Comparison of ENCODE assay signal across 11 mouse cellular contexts in the genomic region with DNA sequence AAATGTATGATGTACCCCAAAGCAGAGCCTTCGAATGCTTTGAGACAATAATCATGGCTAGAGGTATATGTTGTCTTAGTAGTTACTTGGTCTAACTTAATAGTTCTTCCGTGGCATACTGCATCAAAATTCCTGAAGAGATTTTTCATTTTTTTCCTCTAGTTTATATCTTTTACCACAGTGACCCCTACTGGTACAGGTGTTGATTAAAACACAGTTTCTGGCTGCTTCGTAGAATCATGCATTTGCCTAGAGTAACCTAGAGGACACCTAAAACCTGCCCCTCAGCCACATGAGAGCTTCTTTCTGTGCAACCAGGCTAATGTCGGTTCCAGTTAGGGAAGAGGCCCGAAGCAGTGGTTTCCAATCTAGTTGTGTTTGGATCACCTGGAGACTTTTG. TPM values are rescaled to one million over a fixed set of nuclear protein-coding genes. Genes with fewer than 3 reads are reported as not detected.
DNase-seq lines count a peak whose midpoint lies in the region; ATAC-seq and TF ChIP-seq lines count a peak whose summit lies in the region.
"Had no signal": no experiment of that assay in that cellular context is flagged by ENCODE, and none has a peak within 500 bp of the region (broad histone marks: within the 10 kb centered on the region; RNA-seq: fewer than 3 reads in every experiment).

No protein-coding gene starts in this region.

- no peaks in the 10 kb centered on the region for H3K9me3 ChIP-seq in forebrain, postnatal 0 days (ENCODE audit: low read length)
- no peaks in the 10 kb centered on the region for H3K9me3 ChIP-seq in forebrain, embryonic 10.5 days
- no peaks in the 10 kb centered on the region for H3K9me3 ChIP-seq in limb, embryonic 14.5 days (ENCODE audit: control insufficient read depth, low read length)
- H3K9me3 ChIP-seq in limb, embryonic 10.5 days (replicated peaks), result no peaks in the 10 kb centered on the region
- H3K9me3 ChIP-seq: embryonic facial prominence, embryonic 13.5 days; liver, embryonic 15.5 days had no signal

- H3K4me1 ChIP-seq in forebrain, postnatal 0 days (ENCODE audit: insufficient read depth), result no peaks in the 10 kb centered on the region
- H3K4me1 ChIP-seq in forebrain, embryonic 10.5 days, result peaks cover 7% of the 10 kb centered on the region; the same call in 1 of the 2 replicates
- H3K4me1 ChIP-seq in limb, embryonic 14.5 days (ENCODE audit: control insufficient read depth, insufficient read depth, low read length), result 0 out of 2 replicates have a peak, but pooled peaks cover 3% of the 10 kb centered on the region
- no peaks in the 10 kb centered on the region for H3K4me1 ChIP-seq in limb, embryonic 10.5 days
- H3K4me1 ChIP-seq: embryonic facial prominence, embryonic 13.5 days; liver, embryonic 15.5 days had no signal

- 67% methylated on average over 5 of the region's 5 CpGs for WGBS in forebrain, postnatal 0 days
- WGBS in forebrain, embryonic 10.5 days, result 72% methylated on average over 5 of the region's 5 CpGs
- 68% methylated on average over 5 of the region's 5 CpGs for WGBS in limb, embryonic 14.5 days
- WGBS in limb, embryonic 10.5 days, result 79% methylated on average over 5 of the region's 5 CpGs

- H3K27me3 ChIP-seq in forebrain, postnatal 0 days (ENCODE audit: insufficient read depth, low read length), result no peaks in the 10 kb centered on the region
- no peaks in the 10 kb centered on the region for H3K27me3 ChIP-seq in forebrain, embryonic 10.5 days (ENCODE audit: poor library complexity, severe bottlenecking)
- no peaks in the 10 kb centered on the region for H3K27me3 ChIP-seq in limb, embryonic 14.5 days (ENCODE audit: control insufficient read depth, insufficient read depth, low read length)
- H3K27me3 ChIP-seq in limb, embryonic 10.5 days (ENCODE audit: low read depth, poor library complexity, severe bottlenecking), result no peaks in the 10 kb centered on the region
- H3K27me3 ChIP-seq: embryonic facial prominence, embryonic 13.5 days; liver, embryonic 15.5 days had no signal

- peak; percentile 69 for TF ChIP-seq CTCF in forebrain, postnatal 0 days (IDR thresholded peaks at IDR 0.05; ENCODE audit: low read depth)

- no peak for TF ChIP-seq POLR2A in limb, embryonic 14.5 days (IDR thresholded peaks at IDR 0.05; ENCODE audit: borderline replicate concordance, extremely low read depth, insufficient read depth, insufficient read length)

- H3K27ac ChIP-seq in forebrain, postnatal 0 days (ENCODE audit: low read depth, low read length), result no peak overlapping the region
- no peak overlapping the region for H3K27ac ChIP-seq in forebrain, embryonic 10.5 days
- H3K27ac ChIP-seq in limb, embryonic 14.5 days (replicated peaks; ENCODE audit: low read depth, low read length), result no peak overlapping the region
- H3K27ac ChIP-seq in limb, embryonic 10.5 days, result no peak overlapping the region
- H3K27ac ChIP-seq: embryonic facial prominence, embryonic 13.5 days; liver, embryonic 15.5 days had no signal

- peak; percentile 67 for DNase-seq in forebrain, postnatal 0 days
- DNase-seq in forebrain, embryonic 10.5 days (ENCODE audit: extremely low spot score, low spot score), result no peak
- peak; percentile 49 for DNase-seq in limb, embryonic 14.5 days (ENCODE audit: low spot score)
- no peak for DNase-seq in limb, embryonic 10.5 days (ENCODE audit: low spot score)
- DNase-seq in MN1 (ENCODE audit: low spot score), result peak; percentile 59
- no peak for DNase-seq in right cerebral cortex, postnatal 36 days (ENCODE audit: low spot score in 2 of 2)
- DNase-seq in ovary, adult 18-20 months (ENCODE audit: low spot score), result no peak

- H3K36me3 ChIP-seq in forebrain, postnatal 0 days (ENCODE audit: insufficient read depth), result peaks cover 17% of the 10 kb centered on the region
- H3K36me3 ChIP-seq in forebrain, embryonic 10.5 days (replicated peaks), result peaks cover 42% of the 10 kb centered on the region
- peaks cover 28% of the 10 kb centered on the region for H3K36me3 ChIP-seq in limb, embryonic 14.5 days (ENCODE audit: control insufficient read depth, insufficient read depth, low read length)
- peaks cover 42% of the 10 kb centered on the region for H3K36me3 ChIP-seq in limb, embryonic 10.5 days

- H3K4me2 ChIP-seq in forebrain, postnatal 0 days (ENCODE audit: low read depth), result no peak overlapping the region
- no peak overlapping the region for H3K4me2 ChIP-seq in limb, embryonic 14.5 days (replicated peaks; ENCODE audit: low read depth, low read length, severe bottlenecking)
- H3K4me2 ChIP-seq: embryonic facial prominence, embryonic 13.5 days; liver, embryonic 15.5 days had no signal

- H3K4me3 ChIP-seq in forebrain, postnatal 0 days (ENCODE audit: low read depth, low read length), result no peak overlapping the region
- no peak overlapping the region for H3K4me3 ChIP-seq in forebrain, embryonic 10.5 days
- H3K4me3 ChIP-seq in limb, embryonic 14.5 days (replicated peaks; ENCODE audit: low read length), result no peak overlapping the region
- no peak overlapping the region for H3K4me3 ChIP-seq in limb, embryonic 10.5 days
- H3K4me3 ChIP-seq: embryonic facial prominence, embryonic 13.5 days; liver, embryonic 15.5 days had no signal

- peak; percentile 51; the same call in 1 of the 2 replicates for ATAC-seq in forebrain, postnatal 0 days
- no peak for ATAC-seq in limb, embryonic 14.5 days (ENCODE audit: low FRiP score, low read depth)
- ATAC-seq in megakaryocyte-erythroid progenitor cell, adult 5-6 weeks (replicated peaks; ENCODE audit: low FRiP score, low TSS enrichment, poor library complexity, severe bottlenecking), result 0 out of 2 replicates have a peak, but pooled peaks have one; percentile 52

- no peak overlapping the region for H3K9ac ChIP-seq in forebrain, postnatal 0 days
- no peak overlapping the region for H3K9ac ChIP-seq in limb, embryonic 14.5 days (ENCODE audit: low read depth, low read length, severe bottlenecking)
- H3K9ac ChIP-seq: embryonic facial prominence, embryonic 13.5 days; liver, embryonic 15.5 days had no signal

RNA-seq across cellular contexts. Expression of a gene that starts 14.0 kb away (rescaled TPM):
- 228 and 253 TPM in 2 replicates for total RNA-seq in forebrain, postnatal 0 days (2014; rRNA removed)
- 251 and 279 TPM in 2 replicates for polyA plus RNA-seq in forebrain, postnatal 0 days (2015; fragmentation: Nextera tagmentation; extraction: Ambion mirVana)
- polyA plus RNA-seq in forebrain, embryonic 10.5 days (2016; fragmentation: Nextera tagmentation; extraction: Ambion mirVana), result 917 and 919 TPM in 2 replicates
- 363 and 429 TPM in 2 replicates for polyA plus RNA-seq in limb, embryonic 14.5 days (2012; rRNA removed)
- 577 and 588 TPM in 2 replicates for polyA plus RNA-seq in limb, embryonic 14.5 days (2014; fragmentation: Nextera tagmentation; extraction: Ambion mirVana)
- 882 and 949 TPM in 2 replicates for polyA plus RNA-seq in limb, embryonic 10.5 days (2016; fragmentation: Nextera tagmentation; extraction: Ambion mirVana)
- 419 and 654 TPM in 2 replicates for total RNA-seq in megakaryocyte-erythroid progenitor cell, adult 5-6 weeks (2014; fragmentation: Nextera tagmentation)
- total RNA-seq in megakaryocyte-erythroid progenitor cell, adult 5-6 weeks (2017), result 578 and 655 TPM in 2 replicates

RNA-seq across cellular contexts. Expression of a gene that starts 14.2 kb away (rescaled TPM):
- total RNA-seq in forebrain, postnatal 0 days (2014; rRNA removed), result 0.15 and 0.43 TPM in 2 replicates
- 0.05 and 0.19 TPM in 2 replicates for polyA plus RNA-seq in forebrain, postnatal 0 days (2015; fragmentation: Nextera tagmentation; extraction: Ambion mirVana)
- polyA plus RNA-seq in forebrain, embryonic 10.5 days (2016; fragmentation: Nextera tagmentation; extraction: Ambion mirVana), result 0.09 and 0.20 TPM in 2 replicates
- 0.03 and 0.11 TPM in 2 replicates for polyA plus RNA-seq in limb, embryonic 14.5 days (2012; rRNA removed)
- not detected in 2 replicates for polyA plus RNA-seq in limb, embryonic 14.5 days (2014; fragmentation: Nextera tagmentation; extraction: Ambion mirVana)
- polyA plus RNA-seq in limb, embryonic 10.5 days (2016; fragmentation: Nextera tagmentation; extraction: Ambion mirVana), result 0.09 and 0.24 TPM in 2 replicates
- total RNA-seq in megakaryocyte-erythroid progenitor cell, adult 5-6 weeks (2014; fragmentation: Nextera tagmentation), result not detected in 2 replicates
- total RNA-seq in megakaryocyte-erythroid progenitor cell, adult 5-6 weeks (2017), result not detected in 2 replicates
- total RNA-seq: heart, postnatal 10 days had no signal
- polyA plus RNA-seq: embryonic facial prominence, embryonic 13.5 days; liver, embryonic 15.5 days had no signal

RNA-seq across cellular contexts. Expression of a gene that starts 31.2 kb away (rescaled TPM):
- total RNA-seq in forebrain, postnatal 0 days (2014; rRNA removed), result 13.9 and 14.0 TPM in 2 replicates
- polyA plus RNA-seq in forebrain, postnatal 0 days (2015; fragmentation: Nextera tagmentation; extraction: Ambion mirVana), result 23.5 and 24.9 TPM in 2 replicates
- polyA plus RNA-seq in forebrain, embryonic 10.5 days (2016; fragmentation: Nextera tagmentation; extraction: Ambion mirVana), result 64.1 and 66.8 TPM in 2 replicates
- 10.8 and 16.7 TPM in 2 replicates for polyA plus RNA-seq in limb, embryonic 14.5 days (2012; rRNA removed)
- polyA plus RNA-seq in limb, embryonic 14.5 days (2014; fragmentation: Nextera tagmentation; extraction: Ambion mirVana), result 30.8 and 34.7 TPM in 2 replicates
- 52.2 and 56.9 TPM in 2 replicates for polyA plus RNA-seq in limb, embryonic 10.5 days (2016; fragmentation: Nextera tagmentation; extraction: Ambion mirVana)
- total RNA-seq in megakaryocyte-erythroid progenitor cell, adult 5-6 weeks (2014; fragmentation: Nextera tagmentation), result 38.8 and 45.0 TPM in 2 replicates
- total RNA-seq in megakaryocyte-erythroid progenitor cell, adult 5-6 weeks (2017), result 40.4 and 46.7 TPM in 2 replicates

Comparison
In these comparisons a context has a peak if more than half of its experiments do, and no peak if none do; other contexts are left out.
1. DNase-seq: peak in forebrain, postnatal 0 days (single experiment), limb, embryonic 14.5 days (single experiment) and MN1 (single experiment); none in forebrain, embryonic 10.5 days (single experiment), limb, embryonic 10.5 days (single experiment), right cerebral cortex, postnatal 36 days (0 of 2) and ovary, adult 18-20 months (single experiment).